Mouse (Mus musculus) adrenal gland, adult 8-10 months (tissue): ENCODE data around the gene Ttc33. TPM values are rescaled to one million over a fixed set of nuclear protein-coding genes. Genes with fewer than 3 reads are reported as not detected.
"Not testable (repeated sequence)": the region's sequence is repeated elsewhere in the genome, so short reads cannot be mapped to it uniquely, and the experiment has no call there.

Experiments
- DNase-seq: peaks from one replicate; pipeline ENCODE4 v3.0.0; 2022
- total RNA-seq, 4 experiments: library from RNA; stranded (reverse); gene quantifications; 2 replicates each; pipeline ENCODE4 v1.2.4; 2022

Ttc33 gene
- total RNA-seq, 4 experiments from 2014 or later = 61.4 to 94.8 (median 70.7) TPM

DNA sequence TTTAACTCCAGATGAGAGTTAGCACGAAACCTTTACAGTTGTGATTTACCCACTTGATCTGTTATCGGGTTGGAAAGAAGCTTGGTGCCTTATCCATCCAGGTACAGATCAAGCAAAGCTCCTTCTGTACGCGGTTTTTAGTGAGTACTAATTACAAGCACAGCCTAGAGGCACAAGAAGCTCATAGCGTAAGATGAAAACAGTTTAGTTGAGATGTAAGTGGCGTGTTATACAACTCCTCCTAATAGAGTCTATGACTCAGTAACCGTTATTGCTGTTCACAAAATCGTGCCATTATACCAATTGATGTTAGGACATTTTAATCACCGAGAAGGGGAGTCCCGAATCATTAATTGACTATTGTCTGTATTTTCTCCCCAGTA is 959 bp downstream of the Ttc33 start:
- DNase-seq = no peak

DNA sequence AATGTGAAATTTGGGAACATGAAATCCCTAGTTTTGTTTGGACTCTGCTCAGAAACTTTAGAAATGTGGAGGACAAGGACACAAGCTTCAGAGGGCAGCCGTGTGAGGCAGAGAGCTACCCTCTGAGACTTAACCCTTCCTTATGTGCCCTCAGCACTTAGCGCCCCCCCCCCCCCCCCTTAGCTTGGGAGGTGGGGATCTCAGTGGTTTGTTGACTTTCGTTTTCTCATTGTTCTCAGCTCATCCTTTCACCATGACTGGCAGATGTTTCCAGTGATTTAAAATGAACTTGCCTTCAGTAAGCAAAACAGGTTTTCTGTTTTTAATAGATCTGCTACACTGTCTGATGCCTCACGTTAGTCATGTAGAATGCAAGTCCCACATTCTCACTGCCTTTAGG is 1.8 kb downstream of the Ttc33 start:
- no peak for DNase-seq

DNA sequence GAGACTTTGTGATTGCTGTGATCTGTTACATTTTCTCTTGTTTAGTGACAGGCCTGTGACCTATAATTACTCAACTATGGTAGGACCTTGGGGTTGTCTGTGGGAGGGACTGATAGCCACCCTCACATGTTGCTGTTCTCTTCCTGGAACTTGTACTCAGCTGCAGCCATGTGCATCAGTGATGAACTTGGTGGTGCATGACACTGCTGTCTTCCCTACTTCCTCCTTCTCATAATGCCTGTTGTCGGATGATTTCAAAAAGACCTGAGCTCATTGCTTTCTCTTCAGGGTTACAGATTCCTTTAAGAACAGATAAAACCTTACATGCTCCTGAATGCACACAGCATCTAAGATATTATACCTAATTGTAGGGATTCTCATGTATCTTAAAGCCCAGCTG is 2.7 kb downstream of the Ttc33 start:
- no peak for DNase-seq

DNA sequence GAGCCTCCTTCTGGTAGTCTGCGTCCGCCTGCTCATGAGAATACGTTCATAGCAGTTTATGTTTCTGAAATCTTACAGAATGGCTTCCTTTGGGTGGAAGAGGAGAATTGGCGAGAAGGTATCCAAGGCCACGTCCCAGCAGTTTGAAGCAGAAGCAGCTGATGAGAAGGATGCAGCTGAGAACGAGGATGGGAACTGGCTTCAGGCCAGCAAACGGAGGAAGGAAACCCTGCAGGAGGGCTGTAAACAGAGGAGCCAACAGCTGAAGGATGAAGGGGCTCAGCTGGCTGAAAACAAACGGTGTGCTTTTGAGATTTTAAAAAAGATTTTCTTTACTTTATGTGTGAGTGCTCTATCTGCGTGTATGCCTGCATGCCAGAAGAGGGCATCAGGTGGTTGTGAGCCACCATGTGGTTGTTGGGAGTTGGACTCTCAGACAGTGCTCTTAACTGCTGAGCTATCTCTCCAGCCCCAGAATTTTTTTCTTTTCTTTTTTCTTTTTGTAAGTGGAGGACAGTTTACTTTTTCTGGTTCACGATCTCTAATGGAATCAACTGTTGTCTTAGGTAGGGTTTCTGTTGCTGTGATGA is 4.3 kb downstream of the Ttc33 start:
- no peak for DNase-seq

DNA sequence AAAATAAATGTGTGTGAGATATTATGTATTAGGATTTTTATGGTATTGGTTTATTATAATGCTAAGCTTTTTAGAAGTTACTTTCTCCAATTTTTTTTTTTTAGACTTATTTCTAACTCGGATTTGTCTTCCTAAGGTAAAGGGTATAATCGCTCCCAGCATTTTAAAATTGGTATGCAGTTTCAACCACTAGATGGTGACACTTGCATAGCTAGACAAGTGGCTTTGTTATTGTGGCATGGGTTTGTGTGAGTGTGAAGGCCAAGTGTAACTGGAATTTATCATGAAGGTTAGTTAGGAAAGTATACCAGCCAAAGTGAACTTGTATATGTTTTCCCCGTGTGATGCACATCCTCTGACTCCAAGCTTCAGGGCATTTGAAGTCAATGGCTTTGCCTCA is 8.5 kb downstream of the Ttc33 start:
- DNase-seq = no peak

DNA sequence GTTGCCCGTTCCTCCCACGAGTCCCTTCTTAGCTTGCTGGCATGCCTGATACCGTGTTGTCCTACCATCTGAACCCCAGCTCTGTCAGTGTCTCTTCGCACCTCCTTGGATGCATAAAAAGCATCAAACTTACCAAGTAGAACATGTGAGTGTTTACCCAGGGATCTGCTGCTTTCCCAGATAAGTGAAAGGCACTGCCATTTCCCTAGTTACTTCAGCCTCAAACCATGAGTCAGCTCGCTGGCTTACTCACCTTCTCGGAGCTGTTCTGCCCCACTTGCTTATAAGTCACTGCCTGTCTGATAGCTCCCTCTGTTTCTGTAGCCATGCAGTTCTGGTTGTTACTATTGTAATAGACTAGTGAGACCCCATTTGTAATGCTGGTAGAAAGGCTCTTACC is 9.1 kb downstream of the Ttc33 start:
- DNase-seq = peak; percentile 23

DNA sequence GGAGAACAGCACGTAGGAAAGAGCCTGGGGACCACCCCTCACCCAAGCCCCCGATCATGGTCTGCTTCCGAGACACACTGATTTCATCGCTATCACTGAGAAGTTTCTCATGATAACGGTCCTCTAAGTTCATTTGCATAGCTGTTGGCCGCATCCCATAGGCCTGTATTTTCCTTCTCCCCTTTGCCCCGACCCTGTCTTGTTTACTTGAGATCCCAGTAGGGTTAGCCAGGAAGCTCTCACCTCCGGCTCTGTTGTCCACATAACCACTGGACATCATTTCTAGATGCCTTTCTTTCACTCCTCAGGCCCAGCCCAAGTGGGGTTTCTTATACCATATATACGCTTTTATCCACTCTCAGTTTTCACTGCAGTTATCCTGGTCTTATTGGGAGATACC is 9.6 kb downstream of the Ttc33 start:
- no peak for DNase-seq

DNA sequence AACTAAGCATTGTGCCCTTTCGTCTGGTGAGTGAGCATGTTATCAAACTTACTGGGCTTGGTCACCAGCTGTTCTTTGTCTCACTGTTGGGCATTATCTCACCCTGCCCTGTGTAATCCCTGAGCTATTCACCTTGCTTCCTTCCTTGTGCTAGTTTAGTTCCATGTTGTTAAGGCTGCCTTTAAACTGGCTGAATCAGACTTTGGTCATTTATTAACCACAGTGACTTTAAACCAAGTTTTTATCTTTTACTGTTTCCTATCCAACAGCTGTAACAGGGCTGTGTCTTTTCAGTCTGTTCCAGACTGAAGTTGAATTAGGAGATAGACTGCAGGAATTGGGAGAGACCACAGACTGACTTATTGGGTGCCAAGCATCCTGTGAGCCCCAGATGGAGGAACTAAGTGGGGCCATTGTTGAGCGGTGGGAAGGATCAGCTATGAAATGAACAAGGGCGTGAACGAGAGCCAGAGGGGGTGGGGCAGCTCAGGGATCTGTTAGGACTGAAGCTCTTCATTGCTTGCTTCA is 10.7 kb downstream of the Ttc33 start:
- no peak for DNase-seq

DNA sequence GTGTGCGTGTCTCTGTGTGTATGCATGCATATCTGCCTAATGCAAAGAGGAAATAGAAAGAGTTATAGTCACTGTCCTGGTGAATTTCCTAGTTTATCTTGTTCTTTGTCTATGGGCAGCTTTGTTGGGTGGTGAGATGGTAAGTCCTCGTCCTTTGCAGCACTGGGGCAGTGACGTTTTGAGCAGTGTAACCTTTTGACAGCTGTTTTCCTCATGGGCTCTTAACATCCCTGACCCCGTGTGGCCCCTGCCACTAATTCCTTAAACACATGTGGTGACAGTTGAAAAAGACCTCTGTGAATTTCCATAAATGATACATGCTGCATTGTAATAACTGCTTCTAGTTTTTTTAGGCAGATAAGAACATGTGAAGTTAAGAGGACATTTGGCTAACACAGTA is 11.4 kb downstream of the Ttc33 start:
- DNase-seq = no peak

DNA sequence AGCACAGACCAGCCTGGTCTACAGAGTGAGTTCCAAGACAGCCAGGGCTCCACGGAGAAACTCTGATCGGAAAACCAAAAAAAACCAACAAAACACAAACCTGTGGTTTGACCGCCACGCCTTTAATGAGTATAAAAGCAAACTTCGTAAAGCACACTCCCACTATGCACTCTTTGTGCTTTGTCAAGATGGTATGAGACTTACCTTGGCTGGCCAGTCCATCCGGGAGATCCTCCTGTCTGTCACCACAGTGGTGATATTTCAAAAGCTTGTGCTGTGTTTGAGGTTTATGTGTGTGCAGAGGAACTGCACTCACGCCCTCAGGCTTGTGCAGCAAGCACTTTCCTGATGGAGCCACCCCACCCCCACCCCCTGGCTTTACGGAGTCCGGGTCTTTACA is 19.9 kb downstream of the Ttc33 start:
- DNase-seq = no peak

DNA sequence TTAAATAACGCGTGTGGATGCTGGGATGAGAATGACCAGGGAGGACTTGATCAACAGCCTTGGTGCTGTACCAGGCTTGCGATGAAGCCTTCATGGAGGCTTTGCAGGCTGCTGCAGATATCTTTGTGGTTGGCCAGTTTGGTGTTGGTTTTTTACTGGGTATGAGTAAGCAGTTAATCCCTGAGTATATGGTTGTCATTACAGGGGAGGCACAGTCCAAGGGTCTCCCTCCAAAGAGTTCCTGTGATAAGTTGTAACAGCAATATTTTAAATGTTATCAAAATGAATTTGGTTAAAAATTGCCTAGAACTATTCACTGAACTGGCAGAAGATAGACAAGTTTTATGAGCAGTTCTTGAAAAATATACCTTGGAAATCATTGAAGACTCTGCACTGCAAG is 23.8 kb downstream of the Ttc33 start:
- DNase-seq = no peak

DNA sequence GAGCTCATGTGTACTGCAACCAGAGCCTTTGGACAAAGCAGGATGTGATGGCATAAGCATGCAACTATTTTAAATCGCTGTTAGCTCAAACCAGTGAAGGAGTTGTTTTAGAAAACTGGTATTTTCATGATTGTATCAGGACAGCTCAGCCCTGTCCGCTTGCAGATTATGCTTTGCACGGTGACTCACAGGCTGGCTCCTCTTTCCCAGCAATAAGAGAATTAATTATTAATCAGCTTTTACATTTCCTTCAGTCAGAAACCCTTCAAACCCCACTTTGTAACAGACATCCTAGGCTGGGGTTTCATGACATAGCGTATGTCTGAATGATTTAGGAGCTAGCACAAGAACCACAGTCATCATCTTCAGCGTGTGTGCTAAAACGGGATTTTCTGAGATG is 35.2 kb downstream of the Ttc33 start:
- no peak for DNase-seq

DNA sequence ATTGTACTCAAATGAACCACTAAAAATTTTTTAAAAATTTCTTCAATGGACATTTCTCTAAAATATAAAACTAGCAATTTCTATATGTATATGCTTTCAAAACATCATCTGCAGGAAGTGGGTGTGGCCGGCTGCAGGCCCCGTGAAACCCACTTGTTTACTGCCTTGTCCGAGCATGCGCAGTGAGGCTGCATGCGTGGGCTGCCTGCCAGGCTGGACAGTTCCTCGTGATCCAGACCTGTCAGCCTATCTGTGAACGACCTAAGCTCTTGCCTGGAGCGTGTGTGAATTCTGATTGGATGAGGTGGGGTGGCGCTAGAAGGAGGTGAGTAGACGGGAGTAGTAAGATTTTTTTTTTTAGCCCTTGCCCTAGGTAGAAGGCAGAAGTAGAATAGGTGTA is 45.4 kb downstream of the Ttc33 start:
- not testable (repeated sequence) for DNase-seq

DNA sequence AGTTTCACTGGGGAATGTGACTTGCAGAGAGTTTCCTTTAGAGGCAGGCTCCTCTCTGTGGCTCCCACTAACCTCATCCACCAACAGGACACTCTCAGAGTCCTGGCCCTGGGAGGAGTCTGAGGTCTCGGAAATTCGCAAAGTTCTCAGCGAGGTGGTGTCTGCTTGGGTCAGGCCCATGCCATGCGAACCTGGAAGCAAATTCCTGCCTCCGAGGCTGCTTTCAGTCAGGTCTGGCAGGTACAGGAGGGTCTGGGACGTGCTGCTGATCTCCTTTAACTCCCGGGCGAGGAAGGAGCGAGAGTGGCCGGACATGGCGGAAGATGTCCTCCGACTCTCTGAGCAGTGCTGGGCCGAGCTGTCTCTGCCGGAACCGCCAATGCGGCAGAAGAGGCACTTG is 49.3 kb downstream of the Ttc33 start:
- no peak for DNase-seq

DNA sequence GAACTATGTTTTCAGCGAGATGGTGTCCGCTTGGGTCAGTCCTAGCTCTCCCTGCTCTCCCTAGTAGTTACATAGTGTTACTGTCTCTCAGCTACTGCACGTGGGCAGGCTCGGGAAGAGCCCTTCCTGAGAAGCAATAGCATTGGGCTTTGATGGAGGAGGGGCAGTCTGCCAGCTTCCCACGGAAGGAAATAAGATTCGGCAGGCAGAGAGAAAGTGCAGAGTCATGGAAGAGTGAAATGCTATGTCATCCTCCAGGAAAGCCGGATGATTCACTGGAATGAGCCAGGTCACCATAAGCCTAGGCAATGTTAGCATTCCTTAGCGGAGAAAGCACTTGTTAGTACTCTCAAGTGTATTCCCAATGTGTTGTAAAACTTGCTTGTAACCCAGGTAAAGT is 50.2 kb downstream of the Ttc33 start:
- DNase-seq = peak; percentile 21

DNA sequence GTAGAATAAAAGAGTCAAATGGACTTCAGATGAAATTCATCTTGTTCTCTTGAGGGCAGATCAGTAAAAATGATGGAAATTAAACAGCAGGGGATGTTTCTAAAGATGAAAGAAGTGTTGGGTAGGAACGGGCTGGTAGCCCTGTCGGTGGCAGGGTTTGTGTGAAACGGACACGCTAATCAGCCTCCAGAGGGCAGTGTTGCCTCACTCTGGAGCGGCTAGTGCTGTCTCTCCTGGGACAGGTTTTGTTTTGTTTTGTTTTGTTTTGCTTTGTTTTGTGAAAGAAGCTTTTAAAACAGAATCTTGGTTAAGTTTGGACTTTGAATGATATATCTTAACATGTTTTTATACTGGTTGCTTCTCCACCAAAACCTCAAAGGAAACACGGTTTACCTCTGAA is 51.2 kb downstream of the Ttc33 start:
- DNase-seq = peak; percentile 54

DNA sequence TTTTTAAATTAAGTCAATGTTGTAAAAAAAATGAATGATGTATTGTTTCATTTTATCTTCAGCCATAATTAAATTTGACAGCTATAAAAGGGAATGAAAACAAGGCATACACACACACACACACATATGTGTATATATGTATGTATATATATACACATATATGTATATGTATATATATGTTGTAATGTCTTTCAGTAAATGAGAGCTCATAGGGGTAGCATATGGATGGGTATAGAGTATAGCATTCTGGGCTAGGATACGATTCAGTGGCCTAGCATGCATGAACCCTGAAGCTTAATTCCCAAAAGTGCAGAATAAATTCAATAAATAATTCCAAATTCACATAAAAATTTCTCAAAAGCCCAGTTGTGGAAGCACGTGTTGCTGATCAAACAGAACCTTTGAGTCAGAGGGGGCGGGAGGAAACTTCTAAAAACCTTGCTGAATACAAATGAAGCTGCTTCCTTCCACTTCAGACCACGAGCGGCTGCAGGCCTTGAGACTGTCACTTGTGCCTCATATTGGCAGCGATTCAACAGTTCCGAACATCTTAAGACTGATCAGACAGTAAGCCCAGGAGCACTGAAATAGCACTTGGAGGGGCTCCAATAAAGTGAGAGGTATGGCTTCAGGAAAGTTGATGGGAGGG is 51.8 kb downstream of the Ttc33 start:
- no peak for DNase-seq

DNA sequence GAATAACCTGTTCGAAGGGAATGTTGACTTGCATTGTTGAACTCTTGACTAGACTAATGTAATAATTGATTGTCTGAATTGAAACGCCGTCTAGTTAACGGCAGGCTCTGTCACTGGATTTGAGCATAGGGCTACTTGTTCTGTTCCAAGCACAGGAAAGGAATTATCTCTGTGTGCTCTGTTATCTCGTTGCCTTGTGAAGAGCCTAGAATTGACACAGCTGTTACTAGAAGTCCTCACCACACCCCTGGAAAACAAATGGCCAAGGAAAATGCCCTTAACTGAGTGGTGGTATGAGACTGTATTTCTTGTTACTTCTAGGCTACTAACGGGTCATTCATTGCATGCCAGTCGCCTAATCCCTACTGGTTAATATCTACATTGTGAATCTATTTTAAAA is 52.7 kb downstream of the Ttc33 start:
- no peak for DNase-seq

DNA sequence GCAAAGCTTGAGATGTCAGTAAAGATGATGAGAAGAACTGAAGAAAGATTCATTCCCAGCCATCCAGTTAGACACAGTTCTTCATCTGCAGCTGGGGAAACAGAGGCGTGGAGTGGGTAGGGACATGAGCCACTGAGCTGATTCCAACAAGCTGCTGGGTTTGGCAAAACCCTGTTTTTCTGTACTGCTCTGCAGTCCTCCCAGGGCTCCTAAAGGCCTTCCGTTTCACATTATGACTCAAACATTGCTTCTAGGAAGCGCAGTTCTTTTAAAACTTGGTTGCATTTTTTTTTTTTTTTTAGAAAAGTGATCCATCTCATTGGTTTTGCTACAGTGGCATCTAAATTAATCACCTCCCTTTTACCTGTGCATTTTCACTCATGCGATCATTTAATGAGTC is 53.2 kb downstream of the Ttc33 start:
- DNase-seq = no peak

DNA sequence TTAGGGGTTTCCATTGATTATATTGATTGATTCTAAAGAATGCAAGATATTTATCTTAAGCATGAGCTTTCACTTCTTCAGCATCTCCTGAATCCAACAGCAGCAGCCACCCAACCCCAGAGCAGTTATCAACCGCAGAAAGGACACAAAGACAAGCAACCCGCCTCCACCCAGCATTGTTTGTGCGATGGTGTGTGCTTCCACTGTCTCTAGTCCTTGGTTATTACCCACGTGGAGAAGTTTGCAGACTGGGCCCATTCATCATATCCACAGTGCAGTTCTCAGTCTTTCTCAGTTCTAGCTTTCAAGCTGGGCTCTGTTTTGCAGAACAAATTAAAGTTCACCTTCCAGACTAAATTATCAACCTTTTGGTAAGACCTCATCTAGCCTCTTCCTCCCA is 54.0 kb downstream of the Ttc33 start:
- no peak for DNase-seq

DNA sequence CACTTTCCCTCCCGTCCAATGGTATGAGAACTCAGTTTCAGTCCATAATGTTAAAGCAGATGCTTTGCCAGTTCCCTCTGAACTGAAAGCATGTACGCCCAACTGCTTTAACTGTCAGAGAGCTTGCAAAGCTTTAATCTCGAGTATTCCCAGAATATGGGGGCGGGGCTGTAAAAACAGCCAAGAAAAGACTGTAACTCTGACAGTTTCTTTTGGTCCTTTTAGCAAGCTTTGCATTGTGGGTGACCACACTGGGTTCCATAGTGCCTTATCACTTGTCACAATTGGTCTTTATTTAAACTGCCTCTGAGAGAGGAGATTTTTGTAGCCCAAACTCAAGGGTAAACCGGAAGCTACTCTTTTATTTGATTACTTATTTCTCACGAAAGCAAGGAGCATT is 54.6 kb downstream of the Ttc33 start:
- no peak for DNase-seq

DNA sequence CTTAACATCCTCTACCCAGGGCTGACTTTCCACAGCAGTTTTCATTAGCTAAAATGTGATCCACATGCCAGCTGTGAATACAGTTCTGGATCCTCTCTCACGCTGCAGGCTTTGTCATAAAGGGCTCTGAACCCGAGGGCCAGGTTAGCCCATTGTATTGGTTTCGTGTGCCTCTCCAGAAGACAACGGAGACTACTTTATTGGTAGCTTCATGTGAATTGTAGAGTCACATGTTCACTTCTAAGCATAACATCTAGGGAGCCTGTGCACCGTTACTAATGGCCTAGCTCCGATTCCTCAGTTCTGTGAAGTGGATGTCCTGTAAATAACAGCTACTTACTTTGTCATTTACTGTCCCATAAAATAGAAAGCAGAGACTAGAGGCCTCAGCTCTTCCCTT is 55.0 kb downstream of the Ttc33 start:
- DNase-seq = no peak

DNA sequence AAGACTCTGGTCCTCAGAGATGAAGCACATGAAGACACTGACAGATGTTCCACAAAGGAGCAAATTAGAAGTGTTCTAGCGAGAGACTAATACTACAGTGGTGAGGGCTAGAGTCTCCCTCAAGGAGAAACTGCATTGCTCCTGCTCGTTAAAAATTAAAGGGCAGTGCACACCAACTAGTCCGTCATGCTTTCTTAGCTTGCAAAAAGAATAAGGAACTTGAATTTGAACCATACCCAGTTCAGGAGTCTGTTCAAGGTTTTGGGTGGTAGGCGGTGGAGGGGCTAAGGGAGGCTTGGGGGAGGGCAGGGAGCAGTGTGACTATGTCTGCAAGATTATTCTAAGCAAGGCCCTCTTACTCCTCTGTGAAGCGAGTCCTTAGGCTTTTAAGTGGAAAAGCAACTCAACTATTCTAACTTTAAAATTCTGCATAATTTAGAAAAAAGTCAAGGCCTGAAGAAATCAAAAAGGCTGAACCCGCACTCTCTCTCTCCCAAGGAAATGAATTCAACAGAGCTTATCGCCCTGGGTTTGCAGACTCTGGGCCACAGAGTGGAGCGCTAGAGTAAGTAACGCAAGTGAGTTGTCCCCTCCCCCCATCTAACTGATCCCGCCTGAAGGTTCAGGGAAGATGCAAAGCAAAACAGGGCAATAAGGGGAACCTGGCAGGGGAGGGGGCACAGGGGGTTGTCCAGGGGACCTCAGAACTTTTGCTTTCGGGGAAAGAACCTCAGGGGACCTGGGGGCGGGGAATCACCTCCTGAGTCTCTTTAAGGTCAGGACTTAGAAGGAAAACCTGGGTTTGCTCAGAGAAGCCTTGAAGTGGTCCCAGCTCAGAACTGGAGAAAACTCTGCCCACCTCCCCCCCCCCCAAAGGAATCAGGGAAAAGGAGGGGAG is 56.2 kb downstream of the Ttc33 start:
- DNase-seq = no peak
